Mouse (Mus musculus): Measurements from ENCODE around the gene Art5.

DNA sequence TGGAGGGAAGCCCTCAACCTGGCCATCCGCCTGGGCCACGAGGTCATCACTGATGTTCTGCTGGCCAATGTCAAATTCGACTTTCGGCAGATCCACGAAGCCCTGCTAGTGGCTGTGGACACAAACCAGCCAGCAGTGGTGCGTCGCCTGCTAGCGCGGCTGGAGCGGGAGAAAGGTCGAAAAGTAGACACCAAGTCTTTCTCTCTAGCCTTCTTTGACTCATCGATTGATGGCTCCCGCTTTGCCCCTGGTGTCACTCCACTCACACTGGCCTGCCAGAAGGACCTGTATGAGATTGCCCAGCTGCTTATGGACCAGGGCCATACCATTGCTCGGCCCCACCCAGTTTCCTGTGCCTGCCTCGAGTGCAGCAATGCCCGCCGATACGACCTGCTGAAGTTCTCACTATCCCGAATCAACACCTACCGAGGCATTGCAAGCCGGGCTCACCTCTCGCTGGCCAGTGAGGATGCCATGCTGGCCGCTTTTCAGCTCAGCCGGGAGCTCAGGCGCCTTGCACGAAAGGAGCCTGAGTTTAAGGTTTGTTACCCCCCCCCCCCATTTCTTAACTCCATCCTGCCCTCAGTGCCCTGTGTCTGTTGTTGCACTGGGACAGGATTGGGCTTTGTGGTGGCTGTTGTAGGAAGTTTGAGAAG lies 25.1 kb downstream of the Art5 start:
- TF ChIP-seq CTCF (conservative IDR thresholded peaks at IDR 0.05; ENCODE audit: low read length), result no peak
- no peak for TF ChIP-seq NANOG (IDR thresholded peaks at IDR 0.05; ENCODE audit: borderline replicate concordance, low read length)

Measured in E14TG2a.4 (cell line).